Mouse (Mus musculus) right cerebral cortex, postnatal 36 days (tissue): ENCODE measurements around the gene Vmp1.

Source experiments
- DNase-seq, 2 experiments: peaks; one replicate each; pipeline ENCODE4 v3.0.0; 2022; ENCODE audit warnings: low spot score in 2 of 2, mixed read lengths in 1 of 2

Gene Vmp1

GRCm38 (mm10) chr11:86634396-86634795, 49.2 kb downstream of the Vmp1 start:
- DNase-seq = no peak

GRCm38 (mm10) chr11:86629941-86630340, 53.7 kb downstream of the Vmp1 start:
- DNase-seq = no peak

GRCm38 (mm10) chr11:86629445-86629844, 54.2 kb downstream of the Vmp1 start:
- no peak for DNase-seq

GRCm38 (mm10) chr11:86628448-86628847, 55.2 kb downstream of the Vmp1 start:
- no peak for DNase-seq

GRCm38 (mm10) chr11:86627649-86628048, 56.0 kb downstream of the Vmp1 start:
- DNase-seq = no peak

- DNase-seq = no peak
Observed at GRCm38 (mm10) chr11:86626714-86627113, 56.9 kb downstream of the Vmp1 start.

- DNase-seq = no peak
Observed at GRCm38 (mm10) chr11:86624237-86624941, 59.2 kb downstream of the Vmp1 start.

GRCm38 (mm10) chr11:86623402-86624010, 60.1 kb downstream of the Vmp1 start:
- DNase-seq = no peak

- DNase-seq = no peak
Observed at GRCm38 (mm10) chr11:86622191-86622912, 61.3 kb downstream of the Vmp1 start.

- no peak for DNase-seq
Observed at GRCm38 (mm10) chr11:86621139-86621538, 62.5 kb downstream of the Vmp1 start.

GRCm38 (mm10) chr11:86618548-86619335, 64.9 kb downstream of the Vmp1 start:
- no peak for DNase-seq

GRCm38 (mm10) chr11:86614607-86615006, 69.0 kb downstream of the Vmp1 start:
- no peak for DNase-seq

- no peak for DNase-seq
Observed at GRCm38 (mm10) chr11:86614056-86614530, 69.5 kb downstream of the Vmp1 start.

GRCm38 (mm10) chr11:86611991-86612390, 71.6 kb downstream of the Vmp1 start:
- no peak for DNase-seq

- DNase-seq = no peak
Observed at GRCm38 (mm10) chr11:86610239-86610638, 73.4 kb downstream of the Vmp1 start.

GRCm38 (mm10) chr11:86607808-86608350, 75.8 kb downstream of the Vmp1 start:
- no peak for DNase-seq

GRCm38 (mm10) chr11:86606621-86607339, 76.9 kb downstream of the Vmp1 start:
- DNase-seq = no peak

GRCm38 (mm10) chr11:86604732-86605520, 78.7 kb downstream of the Vmp1 start:
- no peak for DNase-seq

GRCm38 (mm10) chr11:86604289-86604688, 79.3 kb downstream of the Vmp1 start:
- DNase-seq = no peak

GRCm38 (mm10) chr11:86603719-86604118, 79.9 kb downstream of the Vmp1 start:
- no peak for DNase-seq
